Mouse (Mus musculus) stomach, embryonic 16.5 days (tissue): ENCODE results near the gene Ttc9b. TPM values are rescaled to one million over a fixed set of nuclear protein-coding genes. Genes with fewer than 3 reads are reported as not detected.
"Not testable (repeated sequence)": the region's sequence is repeated elsewhere in the genome, so short reads cannot be mapped to it uniquely, and the experiment has no call there.

Source experiments
- ATAC-seq: fragments of 200-750 bp; cut with Nextera tagmentation; 2 replicates; pipeline ENCODE4 v1.8.0; 2017; ENCODE audit warnings: moderate number of reproducible peaks, moderate TSS enrichment; ENCODE audit not compliant: insufficient read depth, low FRiP score
- H3K27ac ChIP-seq: fragments of 300-500 bp; sonication (generic); 2 replicates; pipeline ENCODE4 v1.5.1; 2014; ENCODE audit warnings: low read length
- H3K27me3 ChIP-seq: fragments of 300-500 bp; sonication (generic); 2 replicates; pipeline ENCODE4 v1.6.1; 2014; ENCODE audit warnings: low read length, control low read depth, mixed read lengths; ENCODE audit not compliant: control insufficient read depth, insufficient read depth
- H3K36me3 ChIP-seq: fragments of 300-500 bp; sonication (generic); 2 replicates; pipeline ENCODE4 v1.6.1; 2014; ENCODE audit warnings: low read length; ENCODE audit not compliant: control insufficient read depth, insufficient read depth
- H3K4me1 ChIP-seq: fragments of 300-500 bp; sonication (generic); 2 replicates; pipeline ENCODE4 v1.6.1; 2014; ENCODE audit warnings: low read length, control low read depth, mixed read lengths; ENCODE audit not compliant: control insufficient read depth, insufficient read depth
- H3K4me2 ChIP-seq: fragments of 300-500 bp; sonication (generic); 2 replicates; pipeline ENCODE4 v1.6.1; 2014; ENCODE audit warnings: low read depth, low read length, mixed read lengths
- H3K4me3 ChIP-seq: fragments of 300-500 bp; sonication (generic); replicated peaks from 2 replicates; pipeline ENCODE4 v1.5.1; 2014; ENCODE audit warnings: mild to moderate bottlenecking, low read length
- H3K9ac ChIP-seq: fragments of 300-500 bp; sonication (generic); 2 replicates; pipeline ENCODE4 v1.6.1; 2014; ENCODE audit warnings: low read length
- H3K9me3 ChIP-seq: fragments of 300-500 bp; sonication (generic); replicated peaks from 2 replicates; pipeline ENCODE4 v1.6.1; 2016; ENCODE audit warnings: low read length, control low read depth; ENCODE audit not compliant: control insufficient read depth
- WGBS: fragments of 180-500 bp; shearing (Covaris S2); extraction: QIAGEN DNeasy Blood & Tissue Kit; methylation state at CpG from one replicate; pipeline ENCODE4 v1.1.7; 2014; 5-methylcytosine and 5-hydroxymethylcytosine counted together
- polyA plus RNA-seq: library from polyadenylated mRNA; unstranded; fragments of >200 nt; fragmentation: Nextera tagmentation; extraction: Ambion mirVana; gene quantifications from 2 replicates; pipeline ENCODE4 v1.2.1, GENCODE M21; 2015

The Ttc9b gene
- polyA plus RNA-seq, 1 experiment from 2014 or later: 0.94 TPM

- not testable (repeated sequence) for H3K27me3 ChIP-seq, H3K9me3 ChIP-seq, H3K36me3 ChIP-seq, H3K9ac ChIP-seq, H3K4me1 ChIP-seq, H3K27ac ChIP-seq, H3K4me3 ChIP-seq, ATAC-seq, H3K4me2 ChIP-seq
- WGBS: 92% methylated on average over 7 of the region's 7 CpGs
Observed at GRCm38 (mm10) chr7:27628816-27629215, 24.9 kb upstream of the Ttc9b start.

DNA sequence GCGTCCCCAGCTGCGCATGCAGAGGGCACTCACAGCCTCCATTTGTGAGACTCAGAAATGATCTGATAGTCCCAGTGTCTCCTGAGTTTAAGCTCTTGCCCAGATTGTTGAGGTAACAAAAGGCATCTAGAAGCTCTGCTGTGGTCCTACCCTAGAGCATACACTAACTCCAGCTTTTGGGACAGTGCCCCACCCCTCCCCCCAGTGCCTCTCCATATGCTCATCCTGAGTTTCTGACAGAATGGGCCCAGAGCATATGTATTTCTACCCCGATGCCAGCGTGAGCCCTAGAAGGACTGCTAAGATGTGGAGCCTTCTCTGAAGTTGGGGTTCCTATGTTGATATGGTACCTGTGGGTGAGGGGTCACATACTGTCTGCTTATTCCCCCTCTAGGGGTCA lies 22.3 kb upstream of the Ttc9b start:
- Histone ChIP-seq H3K4me3 (no peak overlapping the region), H3K27ac (no peak overlapping the region), H3K4me1 (no peaks in the 10 kb centered on the region), H3K9me3 (no peaks in the 10 kb centered on the region), H3K27me3 (no peaks in the 10 kb centered on the region), H3K36me3 (peaks cover 4% of the 10 kb centered on the region), H3K9ac (no peak overlapping the region), H3K4me2 (no peak overlapping the region)
- no peak for ATAC-seq
- 98% methylated on average over 4 of the region's 4 CpGs for WGBS

- WGBS: 90% methylated on average over 6 of the region's 6 CpGs
- peaks cover 4% of the 10 kb centered on the region for H3K36me3 ChIP-seq
- H3K4me1 ChIP-seq: no peaks in the 10 kb centered on the region
Observed at GRCm38 (mm10) chr7:27633166-27633565, 20.5 kb upstream of the Ttc9b start.

GRCm38 (mm10) chr7:27634691-27635090 lies 19.0 kb upstream of the Ttc9b start:
- ATAC-seq: no peak
- Histone ChIP-seq H3K4me3 (no peak overlapping the region), H3K36me3 (peaks cover 4% of the 10 kb centered on the region), H3K9ac (no peak overlapping the region), H3K9me3 (no peaks in the 10 kb centered on the region), H3K4me1 (no peaks in the 10 kb centered on the region), H3K27ac (no peak overlapping the region), H3K4me2 (no peak overlapping the region), H3K27me3 (no peaks in the 10 kb centered on the region)
- WGBS: 96% methylated on average over 6 of the region's 6 CpGs

More at GRCm38 (mm10) chr7:27633166-27633565, 20.5 kb upstream of the Ttc9b start:
- no peak overlapping the region for H3K9ac ChIP-seq
- no peak overlapping the region for H3K4me2 ChIP-seq
- H3K4me3 ChIP-seq: no peak overlapping the region
- no peak for ATAC-seq
- no peak overlapping the region for H3K27ac ChIP-seq
- no peaks in the 10 kb centered on the region for H3K9me3 ChIP-seq
- no peaks in the 10 kb centered on the region for H3K27me3 ChIP-seq

DNA sequence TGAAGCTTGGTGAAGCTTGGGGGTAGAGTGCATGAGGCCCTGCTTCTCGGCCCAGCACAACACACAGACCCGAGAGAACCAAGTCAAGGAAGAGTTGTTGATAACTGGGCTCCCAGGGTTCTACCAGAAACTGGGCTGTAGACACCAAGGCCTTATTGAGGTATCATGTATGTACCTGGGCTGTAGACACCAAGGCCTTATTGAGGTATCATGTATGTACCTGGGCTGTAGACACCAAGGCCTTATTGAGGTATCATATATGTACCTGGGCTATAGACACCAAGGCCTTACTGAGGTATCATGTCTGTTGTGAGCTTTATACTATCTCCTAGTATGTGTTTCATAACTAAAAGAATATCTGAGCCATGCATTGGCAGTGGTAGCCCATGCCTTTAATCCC lies 18.6 kb upstream of the Ttc9b start:
- not testable (repeated sequence) for H3K4me1 ChIP-seq, H3K27me3 ChIP-seq, H3K27ac ChIP-seq, H3K4me3 ChIP-seq, H3K4me2 ChIP-seq, ATAC-seq, H3K9ac ChIP-seq, H3K36me3 ChIP-seq, H3K9me3 ChIP-seq
- WGBS: 89% methylated on average over 2 of the region's 2 CpGs

DNA sequence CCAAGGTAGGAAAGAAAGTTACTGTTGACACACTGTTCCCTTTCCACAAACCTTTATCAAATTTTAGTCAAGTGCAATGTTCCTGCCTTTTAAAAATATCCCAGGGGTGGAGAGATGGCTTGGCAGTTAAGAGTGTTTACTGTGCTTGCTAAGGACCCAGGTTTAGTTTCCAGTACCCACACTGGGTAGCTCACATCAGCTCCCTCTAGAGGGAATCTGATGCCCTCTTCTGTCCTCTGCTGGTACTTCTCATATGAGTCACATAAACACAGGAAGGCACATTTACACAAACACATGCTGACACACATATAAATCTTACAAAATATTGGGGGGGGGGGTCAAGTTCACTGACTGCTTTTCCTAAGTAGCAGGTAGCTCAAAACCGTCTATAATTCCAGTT lies 9.2 kb upstream of the Ttc9b start:
- H3K36me3 ChIP-seq: no peaks in the 10 kb centered on the region
- H3K9me3 ChIP-seq: no peaks in the 10 kb centered on the region
- no peak for ATAC-seq
- 56% methylated on average over 1 of the region's 1 CpGs for WGBS
- no peaks in the 10 kb centered on the region for H3K27me3 ChIP-seq
- no peak overlapping the region for H3K4me3 ChIP-seq
- no peak overlapping the region for H3K9ac ChIP-seq
- H3K27ac ChIP-seq: no peak overlapping the region
- no peaks in the 10 kb centered on the region for H3K4me1 ChIP-seq
- H3K4me2 ChIP-seq: no peak overlapping the region

- Histone ChIP-seq H3K4me1 (no peaks in the 10 kb centered on the region), H3K27me3 (no peaks in the 10 kb centered on the region), H3K27ac (no peak overlapping the region), H3K4me3 (no peak overlapping the region), H3K4me2 (no peak overlapping the region), H3K36me3 (no peaks in the 10 kb centered on the region), H3K9ac (no peak overlapping the region), H3K9me3 (no peaks in the 10 kb centered on the region)
- WGBS: 86% methylated on average over 7 of the region's 7 CpGs
- ATAC-seq: no peak
Observed at GRCm38 (mm10) chr7:27646516-27646915, 7.2 kb upstream of the Ttc9b start.

DNA sequence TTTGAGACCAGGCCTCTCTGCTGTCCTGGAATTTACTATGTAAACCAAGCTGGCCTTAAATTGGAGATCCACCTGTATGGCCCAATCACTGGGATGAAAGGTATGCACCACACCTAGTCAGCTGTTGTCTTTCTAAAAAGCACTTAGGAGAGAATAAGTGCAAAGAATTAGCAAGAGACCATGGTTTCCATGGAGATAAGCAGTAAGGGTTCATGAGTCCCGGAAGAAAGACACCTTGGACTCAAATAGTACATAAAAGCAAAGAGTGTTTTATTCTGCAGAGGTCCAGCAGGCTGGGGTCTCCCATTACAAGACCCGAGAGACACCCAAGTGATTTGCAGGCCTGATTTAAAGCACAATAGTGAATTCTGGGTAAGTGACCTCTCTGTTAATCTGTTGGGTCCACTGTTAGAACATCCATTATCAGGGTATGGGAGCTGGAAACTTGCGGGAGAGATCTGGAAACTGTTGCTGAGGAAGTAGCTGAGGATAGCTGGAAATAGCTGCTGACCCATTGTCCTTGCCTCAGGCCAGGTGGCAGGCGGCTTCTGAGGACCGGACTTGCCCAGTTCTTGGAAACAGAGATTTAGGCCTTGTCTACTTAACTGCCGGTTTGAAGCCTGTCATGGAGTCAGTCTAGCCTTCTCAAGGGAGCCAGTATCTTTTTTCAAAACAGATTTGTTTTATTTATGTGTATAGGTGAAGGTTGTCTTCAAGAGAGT lies 6.3 kb upstream of the Ttc9b start:
- Histone ChIP-seq H3K4me3 (no peak overlapping the region), H3K27ac (no peak overlapping the region), H3K9me3 (no peaks in the 10 kb centered on the region), H3K4me1 (no peaks in the 10 kb centered on the region), H3K36me3 (no peaks in the 10 kb centered on the region), H3K9ac (no peak overlapping the region), H3K4me2 (no peak overlapping the region), H3K27me3 (peaks cover 2% of the 10 kb centered on the region)
- no peak for ATAC-seq
- whole genome bisulfite sequencing: 82% methylated on average over 6 of the region's 6 CpGs

DNA sequence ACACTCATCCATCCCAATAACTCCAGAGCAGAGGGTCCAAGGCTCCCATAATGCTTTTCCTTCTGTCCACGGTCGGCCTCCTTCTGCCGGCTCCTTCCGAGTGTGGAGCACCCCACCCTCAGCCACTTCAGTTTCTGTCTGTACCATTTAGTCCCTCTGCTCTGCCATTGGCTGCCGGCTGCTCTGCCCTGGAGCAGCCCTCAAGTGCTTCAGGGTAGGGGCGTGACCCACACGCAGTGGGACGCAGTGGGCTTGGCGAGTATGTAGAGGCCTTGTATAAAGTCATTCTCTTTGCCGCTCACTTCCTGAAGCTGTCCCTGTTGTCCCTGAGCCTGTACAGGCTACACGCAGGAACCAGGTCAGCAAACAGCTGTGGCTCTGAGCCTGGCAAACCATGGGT lies 4.0 kb upstream of the Ttc9b start:
- Histone ChIP-seq H3K4me2 (no peak overlapping the region), H3K27ac (no peak overlapping the region), H3K9me3 (no peaks in the 10 kb centered on the region), H3K36me3 (no peaks in the 10 kb centered on the region), H3K4me3 (no peak overlapping the region), H3K4me1 (peaks cover 4% of the 10 kb centered on the region; the same call in 1 of the 2 replicates), H3K9ac (no peak overlapping the region), H3K27me3 (peaks cover 24% of the 10 kb centered on the region)
- ATAC-seq: no peak
- WGBS: 85% methylated on average over 11 of the region's 11 CpGs
